Mouse (Mus musculus): ENCODE results near the gene Mdga1. TPM values are rescaled to one million over a fixed set of nuclear protein-coding genes. Genes with fewer than 3 reads are reported as not detected.

The Mdga1 gene
- polyA plus RNA-seq, 1 experiment: 8.0 TPM

DNA sequence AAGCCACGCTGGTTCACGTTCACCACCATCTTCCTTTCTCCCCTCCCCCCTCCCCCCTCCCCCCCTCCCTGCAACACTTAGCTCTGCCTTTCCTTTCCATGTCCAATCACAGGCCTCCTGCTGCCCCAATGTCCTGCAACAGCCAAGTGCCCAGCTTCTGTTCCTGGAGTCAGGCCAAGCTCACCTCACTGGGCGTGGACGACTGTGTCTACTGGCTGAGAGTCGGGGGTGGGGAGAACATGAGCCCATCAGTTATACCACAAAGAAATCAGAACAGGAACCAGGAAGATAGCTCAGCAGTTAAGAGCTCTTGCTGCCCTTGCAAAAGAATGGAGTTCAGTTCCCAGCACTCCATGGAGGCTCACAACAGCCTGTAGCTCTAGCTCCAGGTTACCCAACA is 15.6 kb downstream of the Mdga1 start:
- no peak for DNase-seq
- no peak overlapping the region for H3K4me3 ChIP-seq (replicated peaks; ENCODE audit: insufficient read depth, low read depth, low read length)
- no peaks in the 10 kb centered on the region for H3K4me1 ChIP-seq (ENCODE audit: control insufficient read depth, insufficient read depth, low read length)
- H3K27me3 ChIP-seq (ENCODE audit: control insufficient read depth, insufficient read depth, low read length): no peaks in the 10 kb centered on the region; the same call in 1 of the 2 replicates
- H3K27ac ChIP-seq (ENCODE audit: insufficient read depth, low read length): no peak overlapping the region
- 21% methylated on average over 5 of the region's 5 CpGs for WGBS
- TF ChIP-seq CTCF (IDR thresholded peaks at IDR 0.05; ENCODE audit: borderline replicate concordance, insufficient read depth, low read depth, low read length): no peak
- no peak for TF ChIP-seq POLR2A (IDR thresholded peaks at IDR 0.05; ENCODE audit: borderline replicate concordance, insufficient read depth, low read length)

DNA sequence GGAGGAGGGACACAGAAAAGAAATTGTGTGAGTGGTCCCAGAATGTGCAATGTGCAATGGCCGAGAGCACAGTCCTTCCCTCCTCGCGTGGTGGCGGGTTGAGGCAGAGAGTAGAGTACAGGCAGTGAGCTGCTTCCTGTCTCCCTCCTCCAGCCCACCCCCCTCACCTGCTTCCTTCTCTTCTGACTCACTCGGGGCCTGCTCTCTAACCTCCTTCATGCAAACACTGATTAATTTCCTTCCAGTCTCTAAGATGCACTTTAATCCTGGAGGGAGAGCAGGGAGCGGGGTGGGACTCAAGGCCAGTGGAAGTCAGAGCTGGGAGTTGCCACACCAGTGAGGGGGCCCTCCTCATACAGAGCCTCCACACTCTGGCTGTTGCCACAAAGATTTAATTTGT is 18.8 kb downstream of the Mdga1 start:
- DNase-seq: no peak
- Histone ChIP-seq H3K4me3 (replicated peaks; ENCODE audit: insufficient read depth, low read depth, low read length) (no peak overlapping the region), H3K27ac (ENCODE audit: insufficient read depth, low read length) (no peak overlapping the region), H3K4me1 (ENCODE audit: control insufficient read depth, insufficient read depth, low read length) (no peaks in the 10 kb centered on the region; the same call in 1 of the 2 replicates), H3K27me3 (ENCODE audit: control insufficient read depth, insufficient read depth, low read length) (no peaks in the 10 kb centered on the region; the same call in 1 of the 2 replicates)
- no peak for TF ChIP-seq CTCF (IDR thresholded peaks at IDR 0.05; ENCODE audit: borderline replicate concordance, insufficient read depth, low read depth, low read length)
- TF ChIP-seq POLR2A (IDR thresholded peaks at IDR 0.05; ENCODE audit: borderline replicate concordance, insufficient read depth, low read length): no peak
- WGBS: 59% methylated on average over 6 of the region's 6 CpGs

DNA sequence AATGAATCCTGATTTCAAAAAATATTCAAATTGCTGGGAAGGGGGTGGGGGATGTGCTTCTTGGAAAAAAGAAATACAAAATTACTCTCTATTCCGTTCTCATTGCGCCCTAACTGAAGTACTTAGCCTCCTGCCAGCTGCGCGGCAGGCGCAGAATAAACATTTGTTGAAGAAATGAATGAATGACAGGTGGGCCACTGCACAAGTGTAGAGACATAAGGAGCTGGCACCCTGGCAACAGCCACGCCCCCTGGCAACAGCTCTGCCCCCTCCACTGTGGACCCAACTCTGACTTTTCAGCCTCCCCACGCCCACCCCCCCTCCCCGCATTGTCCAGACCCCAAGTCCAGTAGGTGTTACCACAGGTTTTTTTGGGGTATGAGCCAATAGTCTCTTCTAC is 19.3 kb downstream of the Mdga1 start:
- DNase-seq: no peak
- H3K4me3 ChIP-seq (replicated peaks; ENCODE audit: insufficient read depth, low read depth, low read length): no peak overlapping the region
- no peak overlapping the region for H3K27ac ChIP-seq (ENCODE audit: insufficient read depth, low read length)
- no peaks in the 10 kb centered on the region; the same call in 1 of the 2 replicates for H3K27me3 ChIP-seq (ENCODE audit: control insufficient read depth, insufficient read depth, low read length)
- TF ChIP-seq POLR2A (IDR thresholded peaks at IDR 0.05; ENCODE audit: borderline replicate concordance, insufficient read depth, low read length) (no peak), CTCF (IDR thresholded peaks at IDR 0.05; ENCODE audit: borderline replicate concordance, insufficient read depth, low read depth, low read length) (no peak)
- 56% methylated on average over 8 of the region's 8 CpGs for WGBS
- no peaks in the 10 kb centered on the region; the same call in 1 of the 2 replicates for H3K4me1 ChIP-seq (ENCODE audit: control insufficient read depth, insufficient read depth, low read length)

DNA sequence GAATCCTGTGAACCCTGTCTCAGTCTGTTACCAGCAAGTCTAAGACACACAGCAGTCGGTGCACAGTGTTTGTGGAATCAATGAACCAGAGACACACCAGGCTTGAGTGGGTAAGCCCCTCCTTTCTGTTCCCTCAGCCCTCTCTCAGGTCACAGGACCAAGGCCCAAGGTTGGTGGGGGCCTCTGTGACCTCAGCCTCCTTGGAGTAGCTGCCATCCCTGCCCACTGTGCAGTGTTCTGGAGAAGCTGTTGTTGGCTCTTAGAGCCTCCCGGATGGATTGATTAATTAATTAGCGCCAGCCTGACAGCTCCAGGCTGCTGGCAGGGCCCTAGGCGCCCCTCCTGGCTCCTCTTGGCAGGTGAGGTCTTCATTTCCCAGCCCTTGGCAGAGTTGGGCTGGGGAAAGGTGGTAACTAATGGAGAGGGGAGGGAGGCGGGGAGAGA is 22.6 kb downstream of the Mdga1 start:
- H3K4me1 ChIP-seq (ENCODE audit: control insufficient read depth, insufficient read depth, low read length): no peaks in the 10 kb centered on the region; the same call in 1 of the 2 replicates
- no peak overlapping the region for H3K27ac ChIP-seq (ENCODE audit: insufficient read depth, low read length)
- peak in 1 of 2 experiments; percentile 23 for DNase-seq
- TF ChIP-seq POLR2A (IDR thresholded peaks at IDR 0.05; ENCODE audit: borderline replicate concordance, insufficient read depth, low read length) (no peak), CTCF (IDR thresholded peaks at IDR 0.05; ENCODE audit: borderline replicate concordance, insufficient read depth, low read depth, low read length) (no peak)
- no peak overlapping the region for H3K4me3 ChIP-seq (replicated peaks; ENCODE audit: insufficient read depth, low read depth, low read length)
- 12% methylated on average over 5 of the region's 5 CpGs for WGBS
- H3K27me3 ChIP-seq (ENCODE audit: control insufficient read depth, insufficient read depth, low read length): no peaks in the 10 kb centered on the region; the same call in 1 of the 2 replicates

DNA sequence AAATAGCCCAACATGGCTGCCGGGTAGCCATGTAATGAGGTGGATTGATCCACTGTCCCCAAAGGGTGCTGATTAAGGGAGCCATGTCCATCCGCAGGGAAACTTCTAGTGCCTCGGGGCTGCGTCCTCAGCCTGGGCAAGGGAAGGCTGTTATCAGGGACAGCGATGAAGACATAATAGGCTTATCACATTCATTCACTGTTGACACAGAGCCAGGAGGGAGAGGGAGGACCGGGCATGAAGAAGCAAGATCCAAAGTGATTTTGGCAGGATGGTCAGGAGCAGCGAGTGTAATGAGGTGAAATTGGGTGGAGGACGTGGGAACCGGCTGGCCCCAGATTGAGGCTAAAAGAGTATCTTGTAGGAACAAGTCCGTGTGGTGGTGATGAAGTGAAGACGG is 25.5 kb downstream of the Mdga1 start:
- 57% methylated on average over 11 of the region's 11 CpGs for WGBS
- Histone ChIP-seq H3K27me3 (ENCODE audit: control insufficient read depth, insufficient read depth, low read length) (no peaks in the 10 kb centered on the region; the same call in 1 of the 2 replicates), H3K4me1 (ENCODE audit: control insufficient read depth, insufficient read depth, low read length) (no peaks in the 10 kb centered on the region; the same call in 1 of the 2 replicates), H3K4me3 (replicated peaks; ENCODE audit: insufficient read depth, low read depth, low read length) (no peak overlapping the region), H3K27ac (ENCODE audit: insufficient read depth, low read length) (no peak overlapping the region)
- no peak for TF ChIP-seq POLR2A (IDR thresholded peaks at IDR 0.05; ENCODE audit: borderline replicate concordance, insufficient read depth, low read length)
- TF ChIP-seq CTCF (IDR thresholded peaks at IDR 0.05; ENCODE audit: borderline replicate concordance, insufficient read depth, low read depth, low read length): no peak
- no peak for DNase-seq

DNA sequence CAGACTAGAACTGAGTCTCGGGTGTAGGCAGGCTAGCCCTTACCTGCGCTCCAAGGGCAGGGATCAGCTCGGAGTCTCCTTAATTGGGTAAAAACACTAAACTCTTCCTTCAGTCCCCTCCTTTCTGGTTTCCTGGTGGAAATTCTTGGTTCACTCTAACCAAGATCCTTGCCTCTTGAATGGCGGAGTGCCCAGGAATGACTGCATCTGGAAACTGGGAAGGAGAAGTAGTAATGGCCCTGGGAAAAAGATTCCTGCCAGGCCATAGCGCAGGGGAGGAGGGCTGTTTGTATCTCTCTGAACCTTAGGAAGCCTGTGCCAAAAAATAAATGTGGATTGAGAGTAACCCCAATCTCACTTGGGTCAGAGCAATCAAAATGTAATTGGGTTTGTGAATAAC is 30.9 kb downstream of the Mdga1 start:
- H3K4me3 ChIP-seq (replicated peaks; ENCODE audit: insufficient read depth, low read depth, low read length): no peak overlapping the region
- DNase-seq: no peak
- 91% methylated on average over 5 of the region's 5 CpGs for WGBS
- no peak for TF ChIP-seq CTCF (IDR thresholded peaks at IDR 0.05; ENCODE audit: borderline replicate concordance, insufficient read depth, low read depth, low read length)
- no peak for TF ChIP-seq POLR2A (IDR thresholded peaks at IDR 0.05; ENCODE audit: borderline replicate concordance, insufficient read depth, low read length)
- no peaks in the 10 kb centered on the region; the same call in 1 of the 2 replicates for H3K4me1 ChIP-seq (ENCODE audit: control insufficient read depth, insufficient read depth, low read length)
- no peaks in the 10 kb centered on the region; the same call in 1 of the 2 replicates for H3K27me3 ChIP-seq (ENCODE audit: control insufficient read depth, insufficient read depth, low read length)
- no peak overlapping the region for H3K27ac ChIP-seq (ENCODE audit: insufficient read depth, low read length)

DNA sequence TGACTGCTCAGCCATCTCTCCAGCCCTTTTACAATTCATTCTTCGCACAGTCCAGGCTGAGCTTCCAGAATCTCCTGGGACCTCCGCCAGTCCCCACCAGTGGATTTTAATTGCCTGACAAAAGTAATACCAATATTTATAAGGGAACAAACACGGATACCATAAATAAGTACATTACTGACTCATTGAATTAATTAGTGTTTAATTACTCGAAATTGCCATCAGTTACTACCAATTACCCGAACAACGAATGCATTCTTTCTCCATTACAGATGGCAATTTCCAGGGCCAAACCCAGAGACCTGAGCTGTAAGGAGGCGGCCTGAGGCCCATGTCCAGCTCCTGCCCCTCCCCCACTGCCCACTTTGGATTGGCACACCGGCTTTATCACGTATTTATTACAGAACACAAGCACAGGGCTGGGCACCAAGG is 32.5 kb downstream of the Mdga1 start:
- TF ChIP-seq POLR2A (IDR thresholded peaks at IDR 0.05; ENCODE audit: borderline replicate concordance, insufficient read depth, low read length): no peak
- TF ChIP-seq CTCF (IDR thresholded peaks at IDR 0.05; ENCODE audit: borderline replicate concordance, insufficient read depth, low read depth, low read length): no peak
- WGBS: 57% methylated on average over 9 of the region's 9 CpGs
- H3K4me1 ChIP-seq (ENCODE audit: control insufficient read depth, insufficient read depth, low read length): no peaks in the 10 kb centered on the region; the same call in 1 of the 2 replicates
- DNase-seq: no peak
- no peaks in the 10 kb centered on the region; the same call in 1 of the 2 replicates for H3K27me3 ChIP-seq (ENCODE audit: control insufficient read depth, insufficient read depth, low read length)
- H3K4me3 ChIP-seq (replicated peaks; ENCODE audit: insufficient read depth, low read depth, low read length): no peak overlapping the region
- no peak overlapping the region for H3K27ac ChIP-seq (ENCODE audit: insufficient read depth, low read length)

DNA sequence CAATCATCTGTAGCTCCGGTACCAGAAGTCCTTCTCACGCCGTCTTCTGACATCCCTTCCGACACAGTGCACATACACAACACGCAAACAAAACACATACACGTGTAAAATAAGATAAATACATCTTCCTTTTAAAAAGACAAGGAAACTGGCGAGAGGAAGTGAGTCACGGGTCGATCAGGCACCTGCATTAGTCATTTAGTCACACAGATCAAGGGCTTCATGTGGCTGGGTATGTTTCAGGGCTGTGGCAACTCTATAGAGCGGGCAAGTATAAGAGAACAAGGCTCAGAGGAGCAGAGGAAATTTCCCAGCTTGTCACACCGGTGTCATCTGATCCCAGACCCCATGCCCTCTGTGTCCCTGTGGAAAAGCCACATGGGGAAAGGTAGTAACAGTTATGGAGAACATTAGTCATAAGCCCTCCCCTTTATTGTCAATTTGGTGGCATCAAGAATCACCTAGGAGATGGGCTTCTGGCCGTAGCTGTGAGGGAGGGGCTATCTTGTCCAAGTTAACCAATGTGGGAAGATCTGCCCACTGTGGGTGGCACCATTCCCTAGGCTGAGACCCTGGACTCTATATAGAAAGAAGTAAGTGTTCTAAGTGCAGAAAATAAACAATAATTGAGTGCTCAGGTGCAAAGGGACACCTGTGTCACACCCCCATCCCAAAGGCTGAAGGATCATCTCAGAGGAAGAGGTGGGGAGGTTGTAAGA is 35.6 kb downstream of the Mdga1 start:
- H3K27me3 ChIP-seq (ENCODE audit: control insufficient read depth, insufficient read depth, low read length): no peaks in the 10 kb centered on the region; the same call in 1 of the 2 replicates
- H3K27ac ChIP-seq (ENCODE audit: insufficient read depth, low read length): no peak overlapping the region
- WGBS: 91% methylated on average over 12 of the region's 12 CpGs
- H3K4me1 ChIP-seq (ENCODE audit: control insufficient read depth, insufficient read depth, low read length): no peaks in the 10 kb centered on the region; the same call in 1 of the 2 replicates
- TF ChIP-seq POLR2A (IDR thresholded peaks at IDR 0.05; ENCODE audit: borderline replicate concordance, insufficient read depth, low read length) (no peak), CTCF (IDR thresholded peaks at IDR 0.05; ENCODE audit: borderline replicate concordance, insufficient read depth, low read depth, low read length) (no peak)
- H3K4me3 ChIP-seq (replicated peaks; ENCODE audit: insufficient read depth, low read depth, low read length): no peak overlapping the region
- DNase-seq: no peak
